Mouse (Mus musculus): ENCODE data around the gene Spef1. TPM values are rescaled to one million over a fixed set of nuclear protein-coding genes. Genes with fewer than 3 reads are reported as not detected.
"Not testable (repeated sequence)": the region's sequence is repeated elsewhere in the genome, so short reads cannot be mapped to it uniquely, and the experiment has no call there.

Gene Spef1
- total and polyA plus RNA-seq, 2 experiments from 2014 or later: 10.2 to 19.3 TPM

DNA sequence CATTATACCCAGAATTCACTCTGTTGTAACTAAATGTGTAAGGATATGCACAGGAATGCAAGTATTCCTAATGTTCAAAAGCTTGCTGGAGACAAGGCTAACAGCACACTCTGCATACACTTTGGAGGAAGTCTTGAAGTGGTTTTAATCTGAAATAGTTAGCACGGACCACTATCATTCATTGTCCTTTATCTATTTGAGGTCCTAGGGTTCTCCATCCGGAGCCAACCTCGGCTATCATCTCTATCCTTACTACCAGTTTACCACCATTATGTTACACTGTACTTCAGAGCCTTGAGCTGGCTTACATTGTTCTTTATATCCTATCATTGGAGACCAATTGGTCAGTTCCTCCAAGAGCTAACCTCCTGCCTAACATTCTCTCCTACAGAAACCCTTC is 40.2 kb upstream of the Spef1 start:
- TF ChIP-seq CTCF (IDR thresholded peaks at IDR 0.05): no peak
- 83% methylated on average over 3 of the region's 3 CpGs for WGBS
- Histone ChIP-seq H3K4me1 (ENCODE audit: insufficient read depth, low read length) (no peaks in the 10 kb centered on the region), H3K27me3 (ENCODE audit: insufficient read depth, low read length) (no peaks in the 10 kb centered on the region), H3K4me3 (ENCODE audit: low read depth, low read length) (no peak overlapping the region), H3K36me3 (ENCODE audit: insufficient read depth, low read length) (no peaks in the 10 kb centered on the region), H3K9ac (replicated peaks; ENCODE audit: low read length, poor library complexity, severe bottlenecking) (no peak overlapping the region), H3K27ac (ENCODE audit: low read depth, low read length) (no peak overlapping the region), H3K4me2 (ENCODE audit: low read depth, low read length, poor library complexity, severe bottlenecking) (no peak overlapping the region), H3K9me3 (ENCODE audit: low read length) (no peaks in the 10 kb centered on the region)
- DNase-seq (ENCODE audit: low spot score) (no peak), ATAC-seq (ENCODE audit: low FRiP score) (no peak)

DNA sequence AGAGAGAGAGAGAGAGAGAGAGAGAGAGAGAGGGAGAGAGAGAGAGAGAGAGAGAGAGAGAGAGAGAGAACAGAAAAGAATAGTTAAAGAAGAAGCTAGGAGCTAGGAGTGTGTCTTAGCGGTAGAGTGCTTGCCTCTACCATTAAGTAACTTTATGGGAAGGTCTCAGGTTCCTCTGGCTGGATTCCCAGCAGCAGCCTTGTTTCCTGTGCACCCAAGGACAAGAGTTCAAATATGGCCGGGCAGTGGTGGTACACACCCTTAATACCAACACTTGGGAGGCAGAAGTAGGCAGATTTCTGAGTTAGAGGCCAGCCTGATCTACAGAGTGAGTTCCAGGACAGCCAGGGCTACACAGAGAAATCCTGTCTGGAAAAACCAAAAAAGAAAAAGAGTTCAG is 39.6 kb upstream of the Spef1 start:
- not testable (repeated sequence) for H3K9ac ChIP-seq (replicated peaks; ENCODE audit: low read length, poor library complexity, severe bottlenecking); H3K4me2 ChIP-seq (ENCODE audit: low read depth, low read length, poor library complexity, severe bottlenecking); ATAC-seq (ENCODE audit: low FRiP score); H3K27me3 ChIP-seq (ENCODE audit: insufficient read depth, low read length); H3K27ac ChIP-seq (ENCODE audit: low read depth, low read length); H3K4me3 ChIP-seq (ENCODE audit: low read depth, low read length); H3K36me3 ChIP-seq (ENCODE audit: insufficient read depth, low read length); DNase-seq (ENCODE audit: low spot score); H3K9me3 ChIP-seq (ENCODE audit: low read length); H3K4me1 ChIP-seq (ENCODE audit: insufficient read depth, low read length)
- 75% methylated on average over 2 of the region's 2 CpGs for WGBS

DNA sequence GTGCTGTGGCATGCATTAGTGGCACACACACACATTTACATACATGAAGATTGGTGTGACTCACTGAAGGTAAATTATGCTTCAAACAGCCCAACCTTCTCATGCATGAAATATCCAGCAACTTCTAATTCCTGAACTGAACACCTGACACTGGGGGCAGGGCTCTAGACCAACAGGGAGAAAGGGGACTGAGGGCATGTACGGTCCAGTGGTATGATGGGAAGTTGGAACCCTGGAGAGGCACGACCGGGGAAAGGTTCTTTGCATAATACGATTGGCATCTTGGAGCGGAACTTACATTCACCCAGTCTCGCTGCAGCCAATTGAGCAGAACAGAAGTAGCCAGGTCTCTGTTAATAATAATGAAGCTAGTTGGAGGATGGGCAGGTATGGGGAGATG is 38.1 kb upstream of the Spef1 start:
- Histone ChIP-seq H3K9me3 (ENCODE audit: low read length) (no peaks in the 10 kb centered on the region), H3K9ac (replicated peaks; ENCODE audit: low read length, poor library complexity, severe bottlenecking) (no peak overlapping the region), H3K4me3 (ENCODE audit: low read depth, low read length) (no peak overlapping the region), H3K36me3 (ENCODE audit: insufficient read depth, low read length) (no peaks in the 10 kb centered on the region), H3K4me1 (ENCODE audit: insufficient read depth, low read length) (no peaks in the 10 kb centered on the region), H3K27ac (ENCODE audit: low read depth, low read length) (no peak overlapping the region), H3K27me3 (ENCODE audit: insufficient read depth, low read length) (no peaks in the 10 kb centered on the region), H3K4me2 (ENCODE audit: low read depth, low read length, poor library complexity, severe bottlenecking) (no peak overlapping the region)
- WGBS: 78% methylated on average over 6 of the region's 6 CpGs
- TF ChIP-seq CTCF (IDR thresholded peaks at IDR 0.05): no peak
- ATAC-seq (ENCODE audit: low FRiP score) (no peak), DNase-seq (ENCODE audit: low spot score) (no peak)

DNA sequence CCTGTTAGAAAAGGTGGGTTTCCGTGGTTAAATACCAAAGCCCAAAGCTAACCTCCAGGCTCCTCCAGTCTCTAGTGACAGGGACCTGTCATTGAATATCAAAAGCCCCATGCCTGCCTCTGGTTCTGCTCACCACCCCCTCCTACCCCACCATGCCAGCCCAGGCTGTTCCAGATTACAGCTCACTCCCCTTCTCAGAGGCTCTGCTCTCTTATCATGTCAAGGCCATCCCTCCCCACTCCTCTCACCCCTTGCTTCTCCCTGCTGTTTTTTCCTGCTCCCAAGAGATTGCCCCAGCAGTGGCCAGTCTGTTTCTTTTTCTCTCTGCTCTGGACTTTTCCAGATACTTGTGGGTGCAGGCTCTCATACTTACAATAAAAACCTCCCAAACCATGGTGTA is 36.5 kb upstream of the Spef1 start:
- Histone ChIP-seq H3K4me3 (ENCODE audit: low read depth, low read length) (no peak overlapping the region), H3K36me3 (ENCODE audit: insufficient read depth, low read length) (no peaks in the 10 kb centered on the region), H3K4me1 (ENCODE audit: insufficient read depth, low read length) (no peaks in the 10 kb centered on the region), H3K27me3 (ENCODE audit: insufficient read depth, low read length) (no peaks in the 10 kb centered on the region), H3K27ac (ENCODE audit: low read depth, low read length) (no peak overlapping the region), H3K9ac (replicated peaks; ENCODE audit: low read length, poor library complexity, severe bottlenecking) (no peak overlapping the region), H3K4me2 (ENCODE audit: low read depth, low read length, poor library complexity, severe bottlenecking) (no peak overlapping the region), H3K9me3 (ENCODE audit: low read length) (no peaks in the 10 kb centered on the region)
- ATAC-seq (ENCODE audit: low FRiP score) (no peak), DNase-seq (ENCODE audit: low spot score) (no peak)
- TF ChIP-seq CTCF (IDR thresholded peaks at IDR 0.05): no peak
- 65% methylated on average over 1 of the region's 1 CpGs for WGBS

DNA sequence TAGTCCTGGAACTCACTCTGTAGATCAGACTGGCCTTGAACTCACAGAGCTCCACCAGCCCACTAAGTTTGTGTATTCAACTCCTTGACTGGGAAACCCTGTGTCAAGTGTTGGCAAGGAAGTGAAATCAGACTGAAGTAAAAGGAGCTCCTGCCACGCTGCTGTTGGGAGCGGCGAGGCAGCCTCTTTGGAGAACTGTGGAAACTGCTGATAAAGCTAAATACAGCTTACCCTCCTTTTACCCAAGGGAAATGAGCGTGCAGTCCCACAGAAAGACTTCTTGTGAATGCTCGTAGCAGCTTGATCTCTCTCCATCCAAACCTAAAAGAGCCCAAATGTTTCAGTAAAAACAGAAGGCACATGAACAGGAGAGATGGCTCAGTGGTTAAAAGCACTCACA is 35.5 kb upstream of the Spef1 start:
- ATAC-seq (ENCODE audit: low FRiP score) (no peak), DNase-seq (ENCODE audit: low spot score) (no peak)
- no peaks in the 10 kb centered on the region for H3K4me1 ChIP-seq (ENCODE audit: insufficient read depth, low read length)
- H3K4me3 ChIP-seq (ENCODE audit: low read depth, low read length): no peak overlapping the region
- no peak overlapping the region for H3K9ac ChIP-seq (replicated peaks; ENCODE audit: low read length, poor library complexity, severe bottlenecking)
- no peak overlapping the region for H3K27ac ChIP-seq (ENCODE audit: low read depth, low read length)
- H3K36me3 ChIP-seq (ENCODE audit: insufficient read depth, low read length): no peaks in the 10 kb centered on the region
- H3K27me3 ChIP-seq (ENCODE audit: insufficient read depth, low read length): no peaks in the 10 kb centered on the region
- WGBS: 51% methylated on average over 5 of the region's 5 CpGs
- TF ChIP-seq CTCF (IDR thresholded peaks at IDR 0.05): no peak
- H3K9me3 ChIP-seq (ENCODE audit: low read length): no peaks in the 10 kb centered on the region
- no peak overlapping the region for H3K4me2 ChIP-seq (ENCODE audit: low read depth, low read length, poor library complexity, severe bottlenecking)

DNA sequence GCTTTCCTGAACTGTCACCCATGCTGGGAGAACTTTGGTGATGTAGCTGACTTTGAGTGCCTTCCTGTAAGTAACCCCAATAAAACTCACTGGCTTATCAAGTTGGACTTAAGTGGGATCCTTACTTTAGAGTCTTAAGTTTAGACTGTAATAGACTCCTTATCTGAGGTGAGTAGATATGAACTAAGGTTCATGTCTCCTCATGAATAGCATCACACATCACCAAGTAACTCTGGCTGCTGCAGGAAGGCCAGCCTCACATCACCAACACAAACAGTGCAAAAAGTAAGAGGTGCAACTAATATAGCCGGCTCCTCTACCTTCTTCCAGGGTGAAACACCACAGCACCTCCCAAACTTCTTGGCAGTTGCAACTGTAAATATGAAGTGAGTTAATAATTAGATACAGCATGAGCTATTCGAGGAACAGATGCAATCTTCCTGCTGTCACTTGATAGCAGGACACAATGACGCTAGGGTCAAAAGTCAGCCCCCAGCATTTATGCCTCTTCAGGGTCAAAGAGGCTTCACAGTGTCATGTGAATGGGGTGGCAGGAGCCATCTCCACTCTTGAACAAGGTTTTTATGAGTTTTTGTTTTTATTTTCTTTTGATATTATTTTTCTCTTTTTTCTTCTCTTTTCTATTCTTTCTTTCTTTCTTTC is 34.9 kb upstream of the Spef1 start:
- Histone ChIP-seq H3K36me3 (ENCODE audit: insufficient read depth, low read length) (no peaks in the 10 kb centered on the region), H3K9ac (replicated peaks; ENCODE audit: low read length, poor library complexity, severe bottlenecking) (no peak overlapping the region), H3K9me3 (ENCODE audit: low read length) (no peaks in the 10 kb centered on the region), H3K4me2 (ENCODE audit: low read depth, low read length, poor library complexity, severe bottlenecking) (no peak overlapping the region), H3K27me3 (ENCODE audit: insufficient read depth, low read length) (no peaks in the 10 kb centered on the region), H3K4me3 (ENCODE audit: low read depth, low read length) (no peak overlapping the region), H3K4me1 (ENCODE audit: insufficient read depth, low read length) (no peaks in the 10 kb centered on the region), H3K27ac (ENCODE audit: low read depth, low read length) (no peak overlapping the region)
- DNase-seq (ENCODE audit: low spot score): no peak
- no peak for ATAC-seq (ENCODE audit: low FRiP score)
- 76% methylated on average over 3 of the region's 3 CpGs for WGBS
- no peak for TF ChIP-seq CTCF (IDR thresholded peaks at IDR 0.05)
